Mouse (Mus musculus): ENCODE data around the gene Gbp4. TPM values are rescaled to one million over a fixed set of nuclear protein-coding genes. Genes with fewer than 3 reads are reported as not detected.

Gbp4 gene
- total RNA-seq (2023), result 10 to 100 TPM; 21.0 to 21.9 TPM

DNA sequence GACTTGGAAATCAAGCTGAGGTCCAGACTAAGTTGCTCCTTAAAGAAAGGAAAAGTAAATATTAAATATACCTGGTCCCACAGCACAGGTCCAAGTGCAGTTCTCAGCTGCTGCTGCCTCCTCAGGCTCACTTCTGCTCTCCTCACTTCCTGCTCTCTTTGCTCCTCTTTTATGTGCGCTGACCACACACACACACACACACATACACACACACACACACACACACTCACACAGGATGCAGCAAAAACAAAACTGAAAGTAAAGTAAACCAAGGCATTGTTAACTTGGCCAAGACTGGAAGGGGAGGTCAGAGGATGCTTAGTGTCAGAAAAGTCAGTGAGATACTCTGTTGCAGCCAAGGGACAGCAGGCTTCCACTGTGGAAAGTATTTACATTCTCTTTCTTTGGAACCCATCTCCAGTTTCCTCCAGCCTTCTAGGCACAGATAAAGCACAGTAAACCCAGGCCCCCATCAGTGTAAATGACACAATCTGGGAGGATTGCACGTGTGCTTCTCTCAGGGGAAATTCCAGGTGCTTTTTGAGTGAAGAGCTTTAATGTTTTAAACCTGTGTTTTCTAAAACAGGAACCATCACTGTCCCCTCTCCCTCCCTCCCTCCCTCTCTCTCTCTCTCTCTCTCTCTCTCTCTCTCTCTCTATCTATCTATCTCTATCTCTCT is at the start of gene Gbp4, which contains the start of the genes Gbp9 and Gbp8:
Gene Gbp4 (minus strand): TSS at position 178 of the 680 bp plus-strand sequence.
Gene Gbp9 (minus strand): TSS at position 131 of the 680 bp plus-strand sequence.
Gene Gbp8 (minus strand): TSS at position 132 of the 680 bp plus-strand sequence.

Other genes with a start within 250 kb of the Gbp4 start
- gene Abcg3, start 156.9 kb downstream of the Gbp4 start, total RNA-seq (2023), result 10 to 100 TPM; 75.3 to 79.1 TPM
- gene Gbp9, start within 50 bp of the Gbp4 start, total RNA-seq (2023), result 10 to 100 TPM; 66.2 to 75.1 TPM
- gene Gbp8, start within 50 bp of the Gbp4 start, total RNA-seq (2023), result 10 to 100 TPM; 44.9 to 53.0 TPM
- under 1 TPM; 0.21 to 0.92 TPM for gene Gbp10, start 99.9 kb upstream of the Gbp4 start, total RNA-seq (2023)
- under 1 TPM in 1 of 2 experiments, not detected in 1; 0.31 TPM for gene Gm43302, start 154.1 kb upstream of the Gbp4 start, total RNA-seq (2023)
- 1 to 10 TPM; 2.2 to 3.0 TPM for gene Gbp6, start 154.1 kb upstream of the Gbp4 start, total RNA-seq (2023)